8 mouse cellular contexts compared by ENCODE assay signal in genomic region chr6:51379560-51380274, GRCm38 (mm10). TPM values are rescaled to one million over a fixed set of nuclear protein-coding genes. Genes with fewer than 3 reads are reported as not detected.
A peak's percentile ranks its signal among the peaks of the same experiment; 100 is the strongest.
DNase-seq lines count a peak whose midpoint lies in the region; ATAC-seq and TF ChIP-seq lines count a peak whose summit lies in the region.

No protein-coding gene starts in this region.

- H3K27me3 ChIP-seq in ES-Bruce4 (ENCODE audit: control insufficient read depth, insufficient read depth, low read length, poor library complexity, severe bottlenecking) = no peaks in the 10 kb centered on the region
- 0 out of 2 replicates have a peak, but pooled peaks cover 6% of the 10 kb centered on the region for H3K27me3 ChIP-seq in forebrain, embryonic 10.5 days (ENCODE audit: poor library complexity, severe bottlenecking)
- no peaks in the 10 kb centered on the region for H3K27me3 ChIP-seq in liver, postnatal 0 days (ENCODE audit: insufficient read depth, low read length)

- TF ChIP-seq EP300 in ES-Bruce4 (IDR thresholded peaks at IDR 0.05; ENCODE audit: insufficient read depth, low read depth, low read length) = no peak
- TF ChIP-seq EP300 in liver, postnatal 0 days (IDR thresholded peaks at IDR 0.05; ENCODE audit: low read depth) = no peak

- TF ChIP-seq CTCF in ES-Bruce4 (IDR thresholded peaks at IDR 0.05; ENCODE audit: low read depth, low read length) = no peak
- TF ChIP-seq CTCF in brain, embryonic 14.5 days (IDR thresholded peaks at IDR 0.05; ENCODE audit: borderline replicate concordance, extremely low read depth, insufficient read depth, insufficient read length) = no peak
- no peak for TF ChIP-seq CTCF in liver, postnatal 0 days (IDR thresholded peaks at IDR 0.05; ENCODE audit: low read depth)

- peak overlapping the region; percentile 51 for H3K4me3 ChIP-seq in ES-Bruce4 (ENCODE audit: low read depth, low read length)
- peak overlapping the region; percentile 54 for H3K4me3 ChIP-seq in forebrain, embryonic 10.5 days
- peak overlapping the region; percentile 42 for H3K4me3 ChIP-seq in liver, postnatal 0 days (ENCODE audit: low read depth, low read length)

- H3K9me3 ChIP-seq in ES-Bruce4 (replicated peaks; ENCODE audit: control insufficient read depth, insufficient read depth, low read length, poor library complexity, severe bottlenecking) = no peaks in the 10 kb centered on the region
- no peaks in the 10 kb centered on the region for H3K9me3 ChIP-seq in forebrain, embryonic 10.5 days
- H3K9me3 ChIP-seq in liver, postnatal 0 days (ENCODE audit: low read length) = no peaks in the 10 kb centered on the region

- TF ChIP-seq POLR2A in ES-Bruce4 (IDR thresholded peaks at IDR 0.05; ENCODE audit: insufficient read depth, low read length) = no peak
- peak; percentile 63; the same call in 1 of the 2 replicates for TF ChIP-seq POLR2A in brain, embryonic 14.5 days (IDR thresholded peaks at IDR 0.05; ENCODE audit: borderline replicate concordance, extremely low read depth, insufficient read depth, insufficient read length, poor library complexity, severe bottlenecking)

- no peaks in the 10 kb centered on the region for H3K4me1 ChIP-seq in ES-Bruce4 (ENCODE audit: control insufficient read depth, insufficient read depth, low read length)
- peaks cover 30% of the 10 kb centered on the region for H3K4me1 ChIP-seq in forebrain, embryonic 10.5 days
- peaks cover 3% of the 10 kb centered on the region; the same call in 1 of the 2 replicates for H3K4me1 ChIP-seq in liver, postnatal 0 days (ENCODE audit: insufficient read depth)

- DNase-seq in brain, embryonic 14.5 days (ENCODE audit: low read depth) = peak; percentile 91
- peak; percentile 83 for DNase-seq in forebrain, embryonic 10.5 days (ENCODE audit: extremely low spot score, low spot score)
- DNase-seq in heart, postnatal 10 days = peak; percentile 62 to 74
- DNase-seq in layer of hippocampus, adult 18-20 months (ENCODE audit: low spot score in 2 of 2) = peak; percentile 43 to 71
- peak; percentile 43 for DNase-seq in liver, postnatal 0 days
- DNase-seq in ovary, postnatal 36 days (ENCODE audit: low spot score) = peak; percentile 63
- no peak for DNase-seq in natural killer cell, adult 2 months (ENCODE audit: low spot score in 2 of 2)

- peak; percentile 36; the same call in 1 of the 2 replicates for ATAC-seq in liver, postnatal 0 days

- 8% methylated on average over 36 of the region's 36 CpGs for WGBS in forebrain, embryonic 10.5 days
- 4% methylated on average over 36 of the region's 36 CpGs for WGBS in liver, postnatal 0 days (ENCODE audit: insufficient replicate concordance)

- H3K4me2 ChIP-seq in liver, postnatal 0 days (ENCODE audit: low read depth, low read length) = peak overlapping the region; percentile 86

- H3K9ac ChIP-seq in ES-Bruce4 (ENCODE audit: low read depth, poor library complexity, severe bottlenecking) = peak overlapping the region; percentile 29
- H3K9ac ChIP-seq in liver, postnatal 0 days (replicated peaks) = peak overlapping the region; percentile 62

- intact Hi-C loops in heart, postnatal 10 days (cut with DNase I) = loop anchor here (5.0 kb wide), 5 partner anchors 88 to 823 kb away; partner anchors contain the start of genes Hnrnpa2b1 and Hoxa5

- peak overlapping the region; percentile 11; the same call in 1 of the 2 replicates for H3K27ac ChIP-seq in ES-Bruce4 (ENCODE audit: insufficient read depth, low read length)
- H3K27ac ChIP-seq in forebrain, embryonic 10.5 days = peak overlapping the region; percentile 98
- no peak overlapping the region for H3K27ac ChIP-seq in liver, postnatal 0 days (ENCODE audit: low read depth)

- H3K36me3 ChIP-seq in ES-Bruce4 (ENCODE audit: control insufficient read depth, insufficient read depth, low read length, poor library complexity, severe bottlenecking) = no peaks in the 10 kb centered on the region
- no peaks in the 10 kb centered on the region for H3K36me3 ChIP-seq in forebrain, embryonic 10.5 days (replicated peaks)
- no peaks in the 10 kb centered on the region for H3K36me3 ChIP-seq in liver, postnatal 0 days (replicated peaks; ENCODE audit: insufficient read depth, low read length)

RNA-seq across cellular contexts. Expression of gene Nfe2l3, which starts 52.8 kb away (rescaled TPM):
- 5.4 and 6.0 TPM in 2 replicates for polyA plus RNA-seq in ES-Bruce4 (2011; ENCODE audit: insufficient read depth, insufficient read length, low read depth, missing spikeins)
- polyA plus RNA-seq in brain, embryonic 14.5 days (2012; rRNA removed) = 6.5 and 9.4 TPM in 2 replicates
- 0.48 and 0.89 TPM in 2 replicates for polyA plus RNA-seq in forebrain, embryonic 10.5 days (2016; fragmentation: Nextera tagmentation; extraction: Ambion mirVana)
- total RNA-seq in heart, postnatal 10 days (2021) = 1 to 10 TPM in 1 of 2 experiments, under 1 TPM in 1; 0.36 to 1.4 TPM
- total RNA-seq in layer of hippocampus, adult 18-20 months (2021) = 1 to 10 TPM; 3.2 to 3.7 TPM
- polyA plus RNA-seq in liver, postnatal 0 days (2015; fragmentation: Nextera tagmentation; extraction: Ambion mirVana) = 0.15 and 0.16 TPM in 2 replicates

Comparison
In these comparisons a context has a peak if more than half of its experiments do, and no peak if none do; other contexts are left out.
1. DNase-seq: peak in brain, embryonic 14.5 days (single experiment), forebrain, embryonic 10.5 days (single experiment), heart, postnatal 10 days (2 of 2), layer of hippocampus, adult 18-20 months (2 of 2), liver, postnatal 0 days (single experiment) and ovary, postnatal 36 days (single experiment); none in natural killer cell, adult 2 months (0 of 2).
2. Peak in every context shown above with its lines, with median percentiles within 50 percentile points of each other: H3K4me3 ChIP-seq.